Mouse (Mus musculus): Measurements from ENCODE around the gene Rac1.

The Rac1 gene

DNA sequence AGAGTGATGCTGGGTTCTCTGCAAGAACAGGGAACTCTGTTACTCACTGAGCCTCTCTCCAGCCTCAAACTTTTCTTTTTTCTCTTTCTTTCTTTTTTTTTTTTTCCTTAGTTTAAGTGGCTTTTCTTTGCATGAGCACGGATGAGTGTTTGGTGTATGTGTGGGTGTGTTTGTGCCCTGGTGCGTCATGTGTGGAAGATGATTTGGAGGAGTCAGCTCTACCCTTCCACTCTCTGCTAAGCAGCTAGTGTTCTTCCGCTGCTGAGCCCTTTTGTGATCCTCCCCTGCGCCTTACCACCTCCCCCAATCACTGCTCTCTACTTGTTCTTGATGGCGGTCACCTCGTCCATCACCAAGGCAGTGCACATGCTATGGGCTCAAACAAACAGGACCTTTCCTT, 32.1 kb downstream of the Rac1 start:
- 67% methylated on average over 6 of the region's 6 CpGs for WGBS

GRCm38 (mm10) chr5:143493163-143493562, 34.7 kb downstream of the Rac1 start:
- 79% methylated on average over 10 of the region's 10 CpGs for WGBS

GRCm38 (mm10) chr5:143491736-143492135, 36.1 kb downstream of the Rac1 start:
- WGBS, result 93% methylated on average over 4 of the region's 4 CpGs

GRCm38 (mm10) chr5:143489749-143490342, 38.0 kb downstream of the Rac1 start:
- WGBS, result 78% methylated on average over 14 of the region's 14 CpGs

GRCm38 (mm10) chr5:143487998-143488397, 39.8 kb downstream of the Rac1 start:
- WGBS, result 81% methylated on average over 5 of the region's 5 CpGs

- 65% methylated on average over 10 of the region's 10 CpGs for WGBS
Observed at GRCm38 (mm10) chr5:143487193-143487592, 40.6 kb downstream of the Rac1 start.

DNA sequence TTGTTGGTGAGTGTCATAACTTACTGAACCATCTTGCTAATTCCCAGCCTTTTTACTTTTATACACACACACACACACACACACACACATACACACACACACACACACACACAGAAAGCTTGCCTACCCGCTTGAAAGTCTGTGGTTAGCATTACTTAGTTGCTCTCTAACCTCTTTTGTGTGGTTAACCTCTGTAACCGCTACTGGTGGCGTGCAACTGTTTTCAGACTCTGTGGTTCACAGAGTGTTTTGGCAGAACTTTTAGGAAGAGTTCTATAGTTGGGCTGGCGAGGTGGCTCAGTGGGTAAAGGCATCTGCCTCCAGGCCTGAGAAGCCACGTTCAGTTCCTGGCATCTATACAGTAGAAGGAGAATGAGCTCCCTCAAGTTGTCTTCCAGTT, 42.9 kb downstream of the Rac1 start:
- 85% methylated on average over 5 of the region's 5 CpGs for WGBS

DNA sequence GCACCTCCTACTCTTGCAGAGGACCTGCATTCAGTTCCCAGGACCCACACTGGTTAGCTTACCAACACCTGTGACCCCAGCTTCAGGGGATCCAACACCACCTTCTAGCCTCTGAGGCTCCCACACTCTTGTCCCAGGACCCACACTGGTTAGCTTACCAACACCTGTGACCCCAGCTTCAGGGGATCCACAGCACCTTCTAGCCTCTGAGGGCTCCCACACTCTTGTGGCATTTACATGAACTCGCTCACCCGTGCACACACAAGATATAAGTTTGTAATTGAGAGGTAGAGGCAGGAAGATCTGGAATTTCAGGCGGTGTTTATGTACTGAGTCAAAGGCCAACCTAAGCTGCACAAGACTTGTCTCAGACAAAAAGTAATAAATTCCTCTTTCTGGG, 49.9 kb downstream of the Rac1 start:
- WGBS, result 93% methylated on average over 3 of the region's 3 CpGs

- 91% methylated on average over 6 of the region's 6 CpGs for WGBS
Observed at GRCm38 (mm10) chr5:143476013-143476412, 51.8 kb downstream of the Rac1 start.

- WGBS, result 51% methylated on average over 20 of the region's 20 CpGs
Observed at GRCm38 (mm10) chr5:143475153-143475844, 52.5 kb downstream of the Rac1 start.

- WGBS, result 56% methylated on average over 9 of the region's 9 CpGs
Observed at GRCm38 (mm10) chr5:143471953-143472618, 55.8 kb downstream of the Rac1 start.

DNA sequence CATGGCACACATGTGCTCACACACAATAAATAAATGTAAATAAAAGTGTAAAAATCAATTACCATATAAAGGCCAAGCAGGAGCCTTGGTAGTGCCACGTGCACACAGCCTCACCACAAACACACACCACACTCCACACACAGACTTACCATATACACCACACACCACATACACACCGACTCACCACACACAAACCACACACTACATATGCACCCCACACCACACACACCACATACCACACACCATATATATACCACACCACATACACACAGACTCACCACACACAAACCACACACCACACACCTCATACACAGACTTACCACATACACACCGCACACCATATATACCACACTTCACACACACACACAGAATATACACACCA, 56.7 kb downstream of the Rac1 start:
- 78% methylated on average over 3 of the region's 3 CpGs for WGBS

- 50% methylated on average over 15 of the region's 15 CpGs for WGBS
Observed at GRCm38 (mm10) chr5:143470421-143471164, 57.2 kb downstream of the Rac1 start.

GRCm38 (mm10) chr5:143469628-143470027, 58.2 kb downstream of the Rac1 start:
- 94% methylated on average over 8 of the region's 8 CpGs for WGBS

DNA sequence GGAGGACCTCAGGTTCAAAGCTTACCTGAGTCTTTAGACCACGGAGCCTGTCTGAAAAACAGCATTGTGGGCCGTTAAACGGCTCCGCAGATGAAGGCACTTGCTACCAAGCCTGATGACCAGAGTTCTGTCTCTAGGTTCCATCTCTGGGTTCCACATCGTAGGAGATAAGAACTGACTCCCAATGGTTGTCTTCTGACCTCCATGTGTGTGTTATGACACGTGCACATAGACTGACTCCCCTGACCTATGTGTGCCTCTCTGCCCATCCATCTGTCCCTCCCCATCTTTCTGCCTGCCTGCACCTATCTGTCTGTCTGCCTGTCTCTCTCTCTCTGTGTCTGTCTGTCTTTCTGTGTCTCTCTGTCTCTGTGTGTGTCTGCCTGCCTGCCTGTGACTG, 59.9 kb downstream of the Rac1 start:
- 93% methylated on average over 6 of the region's 6 CpGs for WGBS

GRCm38 (mm10) chr5:143466891-143467669, 60.8 kb downstream of the Rac1 start:
- WGBS, result 89% methylated on average over 23 of the region's 23 CpGs

DNA sequence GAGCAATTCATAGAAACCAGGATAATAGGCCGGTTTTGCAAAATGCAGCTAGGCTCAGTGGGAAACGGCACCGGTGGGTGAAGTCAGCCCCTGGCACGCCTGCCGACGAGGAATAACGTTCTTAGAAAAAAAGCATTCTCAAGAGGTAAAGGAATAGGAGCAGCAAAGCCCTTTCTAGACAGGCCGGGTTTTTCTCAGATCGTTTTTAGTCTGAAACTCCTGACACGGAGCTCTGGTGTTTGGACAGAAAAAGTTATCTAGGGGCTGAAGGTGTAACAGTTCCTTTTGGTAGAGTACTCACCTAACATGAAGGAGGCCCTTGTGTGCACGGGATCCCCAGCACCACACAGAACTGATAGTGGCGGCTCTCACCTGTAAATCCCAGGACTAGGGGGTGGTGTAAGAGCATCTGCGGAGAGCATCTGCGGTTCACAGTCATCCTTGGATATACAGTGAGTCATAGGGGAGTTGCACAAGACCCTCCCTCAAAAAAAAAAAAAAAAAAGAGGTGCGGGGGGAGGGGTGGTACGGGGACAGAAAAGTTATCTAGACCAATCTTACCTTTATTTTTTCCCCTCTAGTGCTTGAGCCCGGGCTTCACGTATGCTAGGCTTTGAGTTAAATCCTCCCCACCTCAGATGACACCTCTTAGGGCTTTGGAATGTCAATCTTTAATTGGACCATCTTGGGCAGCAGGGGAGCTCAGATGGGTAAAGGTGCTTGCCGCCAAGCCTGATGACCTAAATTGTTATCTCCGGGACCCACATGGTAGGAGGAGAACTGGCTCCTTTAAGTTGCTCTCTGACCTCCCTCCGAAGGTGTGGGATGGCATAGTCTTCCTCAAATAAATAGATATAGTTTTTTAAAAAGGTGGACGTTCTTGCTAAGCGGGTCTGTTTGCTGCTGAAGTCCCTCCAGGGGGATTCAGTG, 62.4 kb downstream of the Rac1 start:
- 32% methylated on average over 23 of the region's 23 CpGs for WGBS

- under 1% methylated on average over 20 of the region's 20 CpGs for WGBS
Observed at GRCm38 (mm10) chr5:143464757-143465118, 63.1 kb downstream of the Rac1 start.

GRCm38 (mm10) chr5:143464100-143464756, 63.6 kb downstream of the Rac1 start, which contains the start of gene Daglb:
Gene Daglb (plus strand): TSS chr5:143464584.
- under 1% methylated on average over 43 of the region's 43 CpGs for WGBS

- WGBS, result 75% methylated on average over 11 of the region's 11 CpGs
Observed at GRCm38 (mm10) chr5:143463671-143464070, 64.2 kb downstream of the Rac1 start.

All from cerebral cortex, adult 2 months (tissue).